Mouse (Mus musculus) ES-E14 (cell line): ENCODE data around the gene Gm11564. TPM values are rescaled to one million over a fixed set of nuclear protein-coding genes. Genes with fewer than 3 reads are reported as not detected.

Experiments
- DNase-seq: peaks from one replicate; pipeline ENCODE4 v3.0.0-alpha.2; 2013; ENCODE audit warnings: low read depth, low spot score
- H3K27ac ChIP-seq: 2 replicates; pipeline ENCODE4 v1.5.1; 2012; ENCODE audit warnings: low read depth, mild to moderate bottlenecking, low read length, moderate library complexity, mixed read lengths; ENCODE audit not compliant: poor library complexity, insufficient read depth, severe bottlenecking
- H3K36me3 ChIP-seq: 2 replicates; pipeline ENCODE4 v1.6.1; 2012; ENCODE audit warnings: mild to moderate bottlenecking, low read length, moderate library complexity, mixed read lengths; ENCODE audit not compliant: control insufficient read depth, poor library complexity, insufficient read depth, severe bottlenecking
- H3K4me1 ChIP-seq, 2 experiments: fragments of 150-350 bp in 1 of 2; sonication (generic) in 1 of 2; 2 replicates each; pipeline ENCODE4 v1.6.1; 2012; ENCODE audit warnings: low read length in 2 of 2, mild to moderate bottlenecking in 1 of 2, mixed read lengths in 1 of 2; ENCODE audit not compliant: control insufficient read depth in 2 of 2, insufficient read depth in 2 of 2, poor library complexity in 1 of 2
- H3K4me3 ChIP-seq, 2 experiments: fragments of 150-350 bp in 1 of 2; sonication (generic) in 1 of 2; 2 replicates each; pipeline ENCODE4 v1.5.1; 2012; ENCODE audit warnings: low read length in 2 of 2, low read depth in 1 of 2, mild to moderate bottlenecking in 1 of 2, mixed read lengths in 1 of 2; ENCODE audit not compliant: insufficient read depth in 1 of 2, poor library complexity in 1 of 2, severe bottlenecking in 1 of 2
- H3K9ac ChIP-seq: 2 replicates; pipeline ENCODE4 v1.6.1; 2012; ENCODE audit warnings: low read depth, mild to moderate bottlenecking, low read length, mixed read lengths; ENCODE audit not compliant: poor library complexity, insufficient read depth, severe bottlenecking
- H3K9me3 ChIP-seq: fragments of 150-350 bp; sonication (generic); 2 replicates; pipeline ENCODE4 v1.6.1; 2012; ENCODE audit warnings: low read depth, mild to moderate bottlenecking, low read length; ENCODE audit not compliant: control insufficient read depth, insufficient read depth
- CHD2 ChIP-seq: IDR thresholded peaks from 2 replicates; pipeline ENCODE4 v1.6.1; 2014; ENCODE audit warnings: mild to moderate bottlenecking, low read depth, low read length, inconsistent platforms
- HCFC1 ChIP-seq: IDR thresholded peaks from 2 replicates; pipeline ENCODE4 v1.6.1; 2012; ENCODE audit warnings: low read length, inconsistent platforms, borderline replicate concordance; ENCODE audit not compliant: insufficient read depth
- MAFK ChIP-seq: IDR thresholded peaks from 2 replicates; pipeline ENCODE4 v1.6.1; 2014; ENCODE audit warnings: mild to moderate bottlenecking, low read depth, low read length, inconsistent platforms; ENCODE audit not compliant: insufficient read depth
- ZC3H11A ChIP-seq: IDR thresholded peaks from 2 replicates; pipeline ENCODE4 v1.6.1; 2012; ENCODE audit warnings: low read depth, mild to moderate bottlenecking, inconsistent platforms, low read length, borderline replicate concordance
- ZNF384 ChIP-seq: IDR thresholded peaks from 2 replicates; pipeline ENCODE4 v1.6.1; 2012; ENCODE audit warnings: low read depth, low read length, inconsistent platforms
- in situ Hi-C, 2 experiments: fragments of 600-800 bp; cut with MboI; formaldehyde crosslinking; loops; one replicate each; pipeline ENCODE4 v1.15.1; 2025; ENCODE audit warnings: low sequenced_read_pairs in 2 of 2, inconsistent platforms in 1 of 2; ENCODE audit not compliant: unreplicated experiment in 2 of 2
- total RNA-seq: library from RNA; depleted of rRNA; stranded (reverse); fragments of 300-350 nt; gene quantifications from 2 replicates; pipeline ENCODE4 v1.2.3, GENCODE M21; 2012; rRNA removed

The Gm11564 gene
- total RNA-seq, 1 experiment = 0.89 TPM

DNA sequence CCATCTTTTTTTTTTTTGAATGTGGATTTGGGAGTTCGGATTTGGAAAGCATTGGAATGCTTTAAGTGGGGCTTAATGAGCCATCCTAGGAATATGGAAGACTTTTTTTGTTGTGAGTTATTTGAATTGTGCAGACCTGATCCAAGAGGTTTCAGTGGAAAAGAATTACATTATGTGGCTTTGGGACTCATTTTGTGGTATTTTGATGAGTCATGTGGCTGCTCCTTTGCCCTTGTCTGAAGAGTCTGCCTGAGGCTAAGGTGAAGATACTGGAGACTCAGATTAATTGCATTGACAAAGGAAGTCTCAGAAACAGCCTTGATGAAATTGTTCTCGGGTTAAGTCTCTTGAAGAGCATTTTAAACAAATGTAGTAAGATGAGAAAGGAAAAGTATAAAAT lies 47.1 kb downstream of the Gm11564 start:
- Histone ChIP-seq H3K27ac (no peak overlapping the region), H3K9me3 (no peaks in the 10 kb centered on the region), H3K36me3 (no peaks in the 10 kb centered on the region), H3K4me3 (no peak overlapping the region), H3K9ac (no peak overlapping the region), H3K4me1 (no peaks in the 10 kb centered on the region)
- no peak for TF ChIP-seq CHD2
- TF ChIP-seq ZNF384 = no peak
- no peak for TF ChIP-seq HCFC1
- TF ChIP-seq MAFK = no peak
- no peak for TF ChIP-seq ZC3H11A
- in situ Hi-C loops = no loop called here
- no peak for DNase-seq

Other genes starting within 250 kb of the Gm11564 start
- gene Krtap3-1, start 249.0 kb downstream of the Gm11564 start, total RNA-seq = not detected in 2 replicates
- gene Krtap1-5, start 234.7 kb downstream of the Gm11564 start, total RNA-seq = not detected in 2 replicates
- not detected in 2 replicates for gene Krtap1-4, start 232.0 kb downstream of the Gm11564 start, total RNA-seq
- gene Krtap1-3, start 224.3 kb downstream of the Gm11564 start, total RNA-seq = not detected in 2 replicates
- not detected in 2 replicates for gene Krtap9-3, start 217.6 kb downstream of the Gm11564 start, total RNA-seq
- not detected in 2 replicates for gene Gm11938, start 212.4 kb downstream of the Gm11564 start, total RNA-seq
- gene Gm11937, start 205.5 kb downstream of the Gm11564 start, total RNA-seq = not detected in 2 replicates
- not detected in 2 replicates for gene Krtap2-4, start 200.8 kb downstream of the Gm11564 start, total RNA-seq
- gene Gm11562, start 195.2 kb downstream of the Gm11564 start, total RNA-seq = not detected in 2 replicates
- not detected in 2 replicates for gene Krtap4-1, start 187.4 kb downstream of the Gm11564 start, total RNA-seq
- not detected in 2 replicates for gene Krtap4-2, start 180.6 kb downstream of the Gm11564 start, total RNA-seq
- not detected in 2 replicates for gene Krtap4-7, start 171.6 kb downstream of the Gm11564 start, total RNA-seq
- not detected in 2 replicates for gene Gm11555, start 165.4 kb downstream of the Gm11564 start, total RNA-seq
- gene Gm11563, start 156.7 kb downstream of the Gm11564 start, total RNA-seq = not detected in 2 replicates
- not detected in 2 replicates for gene Krtap4-6, start 149.7 kb downstream of the Gm11564 start, total RNA-seq
- not detected in 2 replicates for gene Gm14190, start 124.9 kb downstream of the Gm11564 start, total RNA-seq
- gene Gm14180, start 81.4 kb downstream of the Gm11564 start, total RNA-seq = not detected in 2 replicates
- gene Gm11595, start 42.8 kb downstream of the Gm11564 start, total RNA-seq = not detected in 2 replicates
- not detected in 2 replicates for gene Krtap4-8, start 35.0 kb downstream of the Gm11564 start, total RNA-seq
- not detected in 2 replicates for gene Krtap4-9, start 30.5 kb downstream of the Gm11564 start, total RNA-seq
- gene Gm11596, start 22.2 kb downstream of the Gm11564 start, total RNA-seq = not detected in 2 replicates
- not detected in 2 replicates for gene Gm11569, start 16.7 kb downstream of the Gm11564 start, total RNA-seq
- gene Gm11554, start 11.2 kb downstream of the Gm11564 start, total RNA-seq = not detected in 2 replicates
- gene Krtap4-13, start 5.8 kb downstream of the Gm11564 start, total RNA-seq = 1.3 and 1.5 TPM in 2 replicates
- gene 2300003K06Rik, start 22.4 kb upstream of the Gm11564 start, total RNA-seq = not detected in 2 replicates
- not detected in 2 replicates for gene Krtap4-16, start 35.9 kb upstream of the Gm11564 start, total RNA-seq
- gene Gm11568, start 42.3 kb upstream of the Gm11564 start, total RNA-seq = not detected in 2 replicates
- not detected in 2 replicates for gene Gm11559, start 48.8 kb upstream of the Gm11564 start, total RNA-seq
- gene Krtap9-1, start 57.7 kb upstream of the Gm11564 start, total RNA-seq = not detected in 2 replicates
- gene Gm11567, start 63.5 kb upstream of the Gm11564 start, total RNA-seq = not detected in 2 replicates
- gene Krtap31-1, start 92.3 kb upstream of the Gm11564 start, total RNA-seq = not detected in 2 replicates
- not detected in 2 replicates for gene Gm11565, start 99.1 kb upstream of the Gm11564 start, total RNA-seq
- gene Krtap31-2, start 120.6 kb upstream of the Gm11564 start, total RNA-seq = not detected in 2 replicates
- not detected in 2 replicates for gene Krtap9-5, start 132.8 kb upstream of the Gm11564 start, total RNA-seq
- not detected in 2 replicates for gene Krtap29-1, start 163.4 kb upstream of the Gm11564 start, total RNA-seq
- gene Krtap16-1, start 170.9 kb upstream of the Gm11564 start, total RNA-seq = not detected in 2 replicates
- gene Krtap17-1, start 178.3 kb upstream of the Gm11564 start, total RNA-seq = not detected in 2 replicates
- gene Krt33a, start 200.5 kb upstream of the Gm11564 start, total RNA-seq = not detected in 2 replicates
- gene Krt33b, start 214.2 kb upstream of the Gm11564 start, total RNA-seq = not detected in 2 replicates
- not detected in 2 replicates for gene Krt34, start 225.9 kb upstream of the Gm11564 start, total RNA-seq
- gene Krt31, start 234.9 kb upstream of the Gm11564 start, total RNA-seq = not detected in 2 replicates